Mouse (Mus musculus) MEL (cell line): ENCODE results near the gene Cdh23. TPM values are rescaled to one million over a fixed set of nuclear protein-coding genes. Genes with fewer than 3 reads are reported as not detected.

Source experiments
- DNase-seq: peaks from one replicate; pipeline ENCODE4 v3.0.0; 2011; ENCODE audit warnings: low read depth, low spot score
- H3K27ac ChIP-seq: 2 replicates; pipeline ENCODE4 v1.5.1; 2012; ENCODE audit warnings: low read depth, mild to moderate bottlenecking, control low read depth, low read length, moderate library complexity; ENCODE audit not compliant: control insufficient read depth
- H3K27me3 ChIP-seq, 2 experiments: fragments of 150-350 bp in 1 of 2; sonication (generic) in 1 of 2; 2 replicates each; pipeline ENCODE4 v1.6.1; 2012; ENCODE audit warnings: low read length in 2 of 2, mild to moderate bottlenecking in 2 of 2, improper control_type of control experiment in 1 of 2, moderate library complexity in 1 of 2; ENCODE audit not compliant: insufficient read depth in 2 of 2, control insufficient read depth in 1 of 2
- H3K36me3 ChIP-seq, 2 experiments: 2 replicates each; pipeline ENCODE4 v1.6.1; 2012 to 2014; ENCODE audit warnings: low read length in 2 of 2, improper control_type of control experiment in 1 of 2, inconsistent platforms in 1 of 2, mild to moderate bottlenecking in 1 of 2; ENCODE audit not compliant: insufficient read depth in 2 of 2, control insufficient read depth in 1 of 2
- H3K4me1 ChIP-seq, 2 experiments: fragments of 150-350 bp in 1 of 2; sonication (generic) in 1 of 2; 2 replicates each; pipeline ENCODE4 v1.6.1; 2012; ENCODE audit warnings: low read length in 2 of 2, improper control_type of control experiment in 1 of 2, mild to moderate bottlenecking in 1 of 2; ENCODE audit not compliant: insufficient read depth in 2 of 2, control insufficient read depth in 1 of 2
- H3K4me3 ChIP-seq, 2 experiments: fragments of 150-350 bp in 1 of 2; sonication (generic) in 1 of 2; 2 replicates each; pipeline ENCODE4 v1.5.1; 2012; ENCODE audit warnings: low read depth in 2 of 2, low read length in 2 of 2, mild to moderate bottlenecking in 2 of 2, moderate library complexity in 2 of 2, control low read depth in 1 of 2, improper control_type of control experiment in 1 of 2; ENCODE audit not compliant: control insufficient read depth in 1 of 2, insufficient read depth in 1 of 2
- H3K79me2 ChIP-seq: 2 replicates; pipeline ENCODE4 v1.6.1; 2012; ENCODE audit warnings: mild to moderate bottlenecking, low read length, moderate library complexity; ENCODE audit not compliant: control insufficient read depth, poor library complexity, insufficient read depth
- H3K9ac ChIP-seq: 2 replicates; pipeline ENCODE4 v1.6.1; 2012; ENCODE audit warnings: low read depth, mild to moderate bottlenecking, control low read depth, low read length, moderate library complexity; ENCODE audit not compliant: control insufficient read depth, poor library complexity, severe bottlenecking
- H3K9me3 ChIP-seq: fragments of 150-350 bp; sonication (generic); replicated peaks from 2 replicates; pipeline ENCODE4 v1.6.1; 2012; ENCODE audit warnings: mild to moderate bottlenecking, low read length, improper control_type of control experiment, moderate library complexity; ENCODE audit not compliant: insufficient read depth
- BHLHE40 ChIP-seq: IDR thresholded peaks from 2 replicates; pipeline ENCODE4 v1.6.1; 2012; ENCODE audit warnings: low read depth, mild to moderate bottlenecking, inconsistent platforms, low read length, improper control_type of control experiment, borderline replicate concordance
- CHD1 ChIP-seq: IDR thresholded peaks from 2 replicates; pipeline ENCODE4 v1.6.1; 2012; ENCODE audit warnings: low read depth, mild to moderate bottlenecking, inconsistent platforms, low read length, improper control_type of control experiment
- CTCF ChIP-seq, 3 experiments: IDR thresholded peaks in 2 of 3; conservative IDR thresholded peaks in 1 of 3; 2 replicates each; pipeline ENCODE4 v1.5.1; 2011 to 2012; ENCODE audit warnings: low read length in 3 of 3, low read depth in 2 of 3, mild to moderate bottlenecking in 2 of 3, improper control_type of control experiment in 1 of 3, inconsistent platforms in 1 of 3, mixed read lengths in 1 of 3, moderate library complexity in 1 of 3; ENCODE audit not compliant: control insufficient read depth in 1 of 3, insufficient read depth in 1 of 3, poor library complexity in 1 of 3, severe bottlenecking in 1 of 3
- E2F4 ChIP-seq: IDR thresholded peaks from 2 replicates; pipeline ENCODE4 v1.6.1; 2011; ENCODE audit warnings: low read depth, low read length, improper control_type of control experiment, borderline replicate concordance
- ELF1 ChIP-seq: IDR thresholded peaks from 2 replicates; pipeline ENCODE4 v1.6.1; 2014; ENCODE audit warnings: low read depth, mild to moderate bottlenecking, inconsistent platforms, low read length, improper control_type of control experiment, moderate library complexity
- EP300 ChIP-seq, 2 experiments: IDR thresholded peaks; 2 replicates each; pipeline ENCODE4 v1.6.1; 2011; ENCODE audit warnings: improper control_type of control experiment in 2 of 2, low read length in 2 of 2, low read depth in 1 of 2, mild to moderate bottlenecking in 1 of 2
- ETS1 ChIP-seq: IDR thresholded peaks from 2 replicates; pipeline ENCODE4 v1.6.1; 2012; ENCODE audit warnings: low read depth, mild to moderate bottlenecking, inconsistent platforms, low read length, improper control_type of control experiment, moderate library complexity
- GABPA ChIP-seq: IDR thresholded peaks from 2 replicates; pipeline ENCODE4 v1.6.1; 2012; ENCODE audit warnings: low read depth, mild to moderate bottlenecking, inconsistent platforms, low read length, improper control_type of control experiment, moderate library complexity
- HCFC1 ChIP-seq: IDR thresholded peaks from 2 replicates; pipeline ENCODE4 v1.6.1; 2012; ENCODE audit warnings: low read depth, mild to moderate bottlenecking, inconsistent platforms, low read length, improper control_type of control experiment, moderate library complexity
- JUND ChIP-seq: IDR thresholded peaks from 2 replicates; pipeline ENCODE4 v1.6.1; 2011; ENCODE audit warnings: low read depth, mild to moderate bottlenecking, improper control_type of control experiment, low read length
- MAFK ChIP-seq: IDR thresholded peaks from 2 replicates; pipeline ENCODE4 v1.6.1; 2011; ENCODE audit warnings: low read depth, mild to moderate bottlenecking, low read length, improper control_type of control experiment, borderline replicate concordance
- MAX ChIP-seq: IDR thresholded peaks from 2 replicates; pipeline ENCODE4 v1.6.1; 2011; ENCODE audit warnings: low read length, improper control_type of control experiment
- MAZ ChIP-seq: IDR thresholded peaks from 2 replicates; pipeline ENCODE4 v1.6.1; 2012; ENCODE audit warnings: low read depth, mild to moderate bottlenecking, inconsistent platforms, low read length, improper control_type of control experiment
- MEF2A ChIP-seq: IDR thresholded peaks from 2 replicates; pipeline ENCODE4 v1.6.1; 2014; ENCODE audit warnings: low read depth, mild to moderate bottlenecking, inconsistent platforms, low read length, improper control_type of control experiment; ENCODE audit not compliant: poor library complexity, insufficient replicate concordance, severe bottlenecking; ENCODE audit errors: extremely low read depth
- MXI1 ChIP-seq: IDR thresholded peaks from 2 replicates; pipeline ENCODE4 v1.6.1; 2011; ENCODE audit warnings: mild to moderate bottlenecking, low read depth, low read length, improper control_type of control experiment
- MYB ChIP-seq: IDR thresholded peaks from 2 replicates; pipeline ENCODE4 v1.6.1; 2011; ENCODE audit warnings: mild to moderate bottlenecking, low read depth, low read length, improper control_type of control experiment
- MYC ChIP-seq: IDR thresholded peaks from 2 replicates; pipeline ENCODE4 v1.6.1; 2011; ENCODE audit warnings: low read depth, mild to moderate bottlenecking, low read length, improper control_type of control experiment, moderate library complexity
- NELFE ChIP-seq: IDR thresholded peaks from 2 replicates; pipeline ENCODE4 v1.6.1; 2011; ENCODE audit warnings: low read depth, low read length, improper control_type of control experiment
- NRF1 ChIP-seq: IDR thresholded peaks from 2 replicates; pipeline ENCODE4 v1.6.1; 2014; ENCODE audit warnings: low read depth, mild to moderate bottlenecking, inconsistent platforms, low read length, improper control_type of control experiment, moderate library complexity; ENCODE audit not compliant: poor library complexity, insufficient read depth, severe bottlenecking
- POLR2A ChIP-seq, 2 experiments: IDR thresholded peaks; 2 replicates each; pipeline ENCODE4 v1.6.1; 2011 to 2012; ENCODE audit warnings: low read length in 2 of 2, mild to moderate bottlenecking in 2 of 2, control low read depth in 1 of 2, improper control_type of control experiment in 1 of 2, low read depth in 1 of 2, moderate library complexity in 1 of 2; ENCODE audit not compliant: control insufficient read depth in 1 of 2, insufficient read depth in 1 of 2, poor library complexity in 1 of 2
- POLR2AphosphoS5 ChIP-seq: IDR thresholded peaks from 2 replicates; pipeline ENCODE4 v1.6.1; 2012; ENCODE audit warnings: low read depth, borderline replicate concordance, mild to moderate bottlenecking, inconsistent platforms, low read length, moderate library complexity, mixed read lengths
- RAD21 ChIP-seq: IDR thresholded peaks from 2 replicates; pipeline ENCODE4 v1.6.1; 2011; ENCODE audit warnings: mild to moderate bottlenecking, low read depth, low read length, improper control_type of control experiment
- RCOR1 ChIP-seq: IDR thresholded peaks from 2 replicates; pipeline ENCODE4 v1.6.1; 2012; ENCODE audit warnings: low read depth, mild to moderate bottlenecking, inconsistent platforms, low read length, improper control_type of control experiment
- SMC3 ChIP-seq: IDR thresholded peaks from 2 replicates; pipeline ENCODE4 v1.6.1; 2011; ENCODE audit warnings: low read depth, low read length, improper control_type of control experiment
- TAL1 ChIP-seq: IDR thresholded peaks from 2 replicates; pipeline ENCODE4 v1.6.1; 2012; ENCODE audit warnings: mild to moderate bottlenecking, inconsistent platforms, low read length, moderate library complexity, mixed read lengths
- TBP ChIP-seq: IDR thresholded peaks from 2 replicates; pipeline ENCODE4 v1.8.0; 2011; ENCODE audit warnings: low read depth, low read length, improper control_type of control experiment
- TCF12 ChIP-seq: IDR thresholded peaks from 2 replicates; pipeline ENCODE4 v1.6.1; 2014; ENCODE audit warnings: low read depth, mild to moderate bottlenecking, inconsistent platforms, low read length, improper control_type of control experiment, moderate library complexity
- UBTF ChIP-seq: IDR thresholded peaks from 2 replicates; pipeline ENCODE4 v1.6.1; 2012; ENCODE audit warnings: low read depth, mild to moderate bottlenecking, inconsistent platforms, low read length, improper control_type of control experiment, moderate library complexity, borderline replicate concordance; ENCODE audit not compliant: insufficient read depth
- USF1 ChIP-seq: IDR thresholded peaks from 2 replicates; pipeline ENCODE4 v1.6.1; 2014; ENCODE audit warnings: low read depth, mild to moderate bottlenecking, inconsistent platforms, low read length, improper control_type of control experiment, moderate library complexity
- USF2 ChIP-seq, 2 experiments: IDR thresholded peaks; 2 replicates each; pipeline ENCODE4 v1.6.1; 2011 to 2012; ENCODE audit warnings: improper control_type of control experiment in 2 of 2, low read length in 2 of 2, borderline replicate concordance in 1 of 2, inconsistent platforms in 1 of 2, low read depth in 1 of 2, mild to moderate bottlenecking in 1 of 2; ENCODE audit not compliant: insufficient read depth in 1 of 2
- ZKSCAN1 ChIP-seq: IDR thresholded peaks from 2 replicates; pipeline ENCODE4 v1.6.1; 2012; ENCODE audit warnings: low read depth, mild to moderate bottlenecking, inconsistent platforms, low read length, improper control_type of control experiment, moderate library complexity
- ZNF384 ChIP-seq: IDR thresholded peaks from 2 replicates; pipeline ENCODE4 v1.6.1; 2012; ENCODE audit warnings: low read depth, mild to moderate bottlenecking, inconsistent platforms, low read length, improper control_type of control experiment
- polyA plus RNA-seq, 2 experiments: library from polyadenylated mRNA; stranded (reverse) in 1 of 2; unstranded in 1 of 2; fragments of >175 nt in 1 of 2; fragments of >200 nt in 1 of 2; gene quantifications; 2 replicates each; pipeline versions ENCODE4 v1.2.1 to v1.2.4; 2012; ENCODE audit warnings: low replicate concordance in 2 of 2, low read depth in 1 of 2; ENCODE audit not compliant: insufficient read length in 2 of 2, insufficient read depth in 1 of 2, missing spikeins in 1 of 2
- total RNA-seq: library from RNA; depleted of rRNA; stranded (reverse); fragments of 300-350 nt; gene quantifications from 2 replicates; pipeline ENCODE4 v1.2.3, GENCODE M21; 2012

Gene Cdh23
- total and polyA plus RNA-seq, 3 experiments, result 0.04 TPM; not detected in 2

- no peaks in the 10 kb centered on the region for H3K4me1 ChIP-seq
- H3K9me3 ChIP-seq, result no peaks in the 10 kb centered on the region
- no peak for DNase-seq
- no peaks in the 10 kb centered on the region for H3K79me2 ChIP-seq
- no peak overlapping the region for H3K27ac ChIP-seq
- H3K4me3 ChIP-seq, result no peak overlapping the region
- H3K36me3 ChIP-seq, result no peaks in the 10 kb centered on the region
- TF ChIP-seq TBP (no peak), POLR2A (IDR thresholded peaks at IDR 0.05; ENCODE audit: control insufficient read depth in 1 of 2, insufficient read depth in 1 of 2, low read depth in 1 of 2, low read length in 2 of 2, poor library complexity in 1 of 2) (no peak), RCOR1 (no peak), TAL1 (no peak), MAFK (no peak), MEF2A (no peak), MAZ (no peak), ZKSCAN1 (no peak), ZNF384 (no peak), E2F4 (no peak), TCF12 (no peak), MYC (no peak), MYB (no peak), NRF1 (no peak), SMC3 (no peak), EP300 (IDR thresholded peaks at IDR 0.05; ENCODE audit: low read depth in 1 of 2, low read length in 2 of 2) (no peak), MAX (no peak), RAD21 (no peak), USF2 (IDR thresholded peaks at IDR 0.05; ENCODE audit: borderline replicate concordance in 1 of 2, insufficient read depth in 1 of 2, low read depth in 1 of 2, low read length in 2 of 2) (no peak), UBTF (no peak)
- no peaks in the 10 kb centered on the region for H3K27me3 ChIP-seq
- no peak overlapping the region for H3K9ac ChIP-seq
These were observed 282.5 kb downstream of the Cdh23 start for GRCm38 (mm10) chr10:60413756-60414155.

GRCm38 (mm10) chr10:60411794-60412193 lies 284.5 kb downstream of the Cdh23 start:
- Histone ChIP-seq H3K36me3 (no peaks in the 10 kb centered on the region), H3K9ac (no peak overlapping the region), H3K27ac (no peak overlapping the region), H3K27me3 (no peaks in the 10 kb centered on the region), H3K4me3 (no peak overlapping the region), H3K4me1 (no peaks in the 10 kb centered on the region), H3K79me2 (no peaks in the 10 kb centered on the region), H3K9me3 (no peaks in the 10 kb centered on the region)
- DNase-seq, result no peak
- TF ChIP-seq USF2 (IDR thresholded peaks at IDR 0.05; ENCODE audit: borderline replicate concordance in 1 of 2, insufficient read depth in 1 of 2, low read depth in 1 of 2, low read length in 2 of 2) (no peak), JUND (no peak), NELFE (no peak), POLR2AphosphoS5 (no peak), CHD1 (no peak), ETS1 (no peak), CTCF (IDR thresholded peaks at IDR 0.05 in 2 of 3, conservative IDR thresholded peaks at IDR 0.05 in 1 of 3; ENCODE audit: control insufficient read depth in 1 of 3, insufficient read depth in 1 of 3, low read depth in 2 of 3, low read length in 3 of 3, poor library complexity in 1 of 3, severe bottlenecking in 1 of 3) (peak in 2 of 3 experiments; percentile 16 to 45; a peak in 3 of 6 replicates), USF1 (no peak), MXI1 (no peak), ELF1 (no peak), SMC3 (peak; percentile 32), HCFC1 (no peak), BHLHE40 (no peak), GABPA (no peak), POLR2A (IDR thresholded peaks at IDR 0.05; ENCODE audit: control insufficient read depth in 1 of 2, insufficient read depth in 1 of 2, low read depth in 1 of 2, low read length in 2 of 2, poor library complexity in 1 of 2) (no peak)
